Mouse (Mus musculus) left cerebral cortex, adult 8-10 months (tissue): ENCODE results near the gene Arrdc3. TPM values are rescaled to one million over a fixed set of nuclear protein-coding genes. Genes with fewer than 3 reads are reported as not detected.
A peak's percentile ranks its signal among the peaks of the same experiment; 100 is the strongest.
"Not testable (repeated sequence)": the region's sequence is repeated elsewhere in the genome, so short reads cannot be mapped to it uniquely, and the experiment has no call there.

Source experiments
- DNase-seq, 2 experiments: peaks; one replicate each; pipeline ENCODE4 v3.0.0; 2022; ENCODE audit warnings: low spot score in 2 of 2
- total RNA-seq, 4 experiments: library from RNA; stranded (reverse); gene quantifications; 2 replicates each; pipeline ENCODE4 v1.2.4; 2022

The Arrdc3 gene
- total RNA-seq: 10 to 100 TPM; 42.5 to 55.6 (median 46.6) TPM

- DNase-seq: peak; percentile 95 to 97
Observed at GRCm38 (mm10) chr13:80883190-80883589, at the start of gene Arrdc3. Gene Arrdc3, plus strand, starts transcription at chr13:80883384.

GRCm38 (mm10) chr13:80862215-80862614 lies 21.0 kb upstream of the Arrdc3 start:
- DNase-seq: peak in 1 of 2 experiments; percentile 47

GRCm38 (mm10) chr13:80864195-80864594 lies 19.0 kb upstream of the Arrdc3 start:
- no peak for DNase-seq

GRCm38 (mm10) chr13:80875126-80875525 lies 8.1 kb upstream of the Arrdc3 start:
- DNase-seq: no peak

- DNase-seq: peak in 1 of 2 experiments; percentile 75
Observed at GRCm38 (mm10) chr13:80880756-80881155, 2.4 kb upstream of the Arrdc3 start.

GRCm38 (mm10) chr13:80881722-80882500 lies 1.3 kb upstream of the Arrdc3 start:
- no peak for DNase-seq

- peak in 1 of 2 experiments; percentile 39 for DNase-seq
Observed at GRCm38 (mm10) chr13:80882716-80883135, 458 bp upstream of the Arrdc3 start.

GRCm38 (mm10) chr13:80883649-80884376 lies 629 bp downstream of the Arrdc3 start:
- DNase-seq: no peak

GRCm38 (mm10) chr13:80884377-80884983 lies 1.3 kb downstream of the Arrdc3 start:
- peak; percentile 51 to 83 for DNase-seq

- DNase-seq: peak; percentile 87 to 96
Observed at GRCm38 (mm10) chr13:80885103-80885833, 2.1 kb downstream of the Arrdc3 start.

GRCm38 (mm10) chr13:80885834-80886663 lies 2.9 kb downstream of the Arrdc3 start:
- DNase-seq: peak; percentile 80 to 93

- DNase-seq: no peak
Observed at GRCm38 (mm10) chr13:80886664-80887210, 3.6 kb downstream of the Arrdc3 start.

- no peak for DNase-seq
Observed at GRCm38 (mm10) chr13:80887842-80888241, 4.7 kb downstream of the Arrdc3 start.

GRCm38 (mm10) chr13:80894928-80895327 lies 11.7 kb downstream of the Arrdc3 start:
- not testable (repeated sequence) for DNase-seq

GRCm38 (mm10) chr13:80897411-80897810 lies 14.2 kb downstream of the Arrdc3 start:
- no peak for DNase-seq

GRCm38 (mm10) chr13:80898095-80898494 lies 14.9 kb downstream of the Arrdc3 start:
- no peak for DNase-seq

GRCm38 (mm10) chr13:80899435-80900029 lies 16.3 kb downstream of the Arrdc3 start:
- no peak for DNase-seq

GRCm38 (mm10) chr13:80901432-80901831 lies 18.2 kb downstream of the Arrdc3 start:
- no peak for DNase-seq

- no peak for DNase-seq
Observed at GRCm38 (mm10) chr13:80902796-80903195, 19.6 kb downstream of the Arrdc3 start.

GRCm38 (mm10) chr13:80913361-80913760 lies 30.2 kb downstream of the Arrdc3 start:
- no peak for DNase-seq
